Mouse (Mus musculus) ovary, adult 18-20 months (tissue): ENCODE measurements around the gene I830077J02Rik.
A peak's percentile ranks its signal among the peaks of the same experiment; 100 is the strongest.
"Not testable (repeated sequence)": the region's sequence is repeated elsewhere in the genome, so short reads cannot be mapped to it uniquely, and the experiment has no call there.

Source experiments
- DNase-seq: peaks from one replicate; pipeline ENCODE4 v3.0.0; 2022; ENCODE audit warnings: low spot score, mixed read lengths

I830077J02Rik gene

DNA sequence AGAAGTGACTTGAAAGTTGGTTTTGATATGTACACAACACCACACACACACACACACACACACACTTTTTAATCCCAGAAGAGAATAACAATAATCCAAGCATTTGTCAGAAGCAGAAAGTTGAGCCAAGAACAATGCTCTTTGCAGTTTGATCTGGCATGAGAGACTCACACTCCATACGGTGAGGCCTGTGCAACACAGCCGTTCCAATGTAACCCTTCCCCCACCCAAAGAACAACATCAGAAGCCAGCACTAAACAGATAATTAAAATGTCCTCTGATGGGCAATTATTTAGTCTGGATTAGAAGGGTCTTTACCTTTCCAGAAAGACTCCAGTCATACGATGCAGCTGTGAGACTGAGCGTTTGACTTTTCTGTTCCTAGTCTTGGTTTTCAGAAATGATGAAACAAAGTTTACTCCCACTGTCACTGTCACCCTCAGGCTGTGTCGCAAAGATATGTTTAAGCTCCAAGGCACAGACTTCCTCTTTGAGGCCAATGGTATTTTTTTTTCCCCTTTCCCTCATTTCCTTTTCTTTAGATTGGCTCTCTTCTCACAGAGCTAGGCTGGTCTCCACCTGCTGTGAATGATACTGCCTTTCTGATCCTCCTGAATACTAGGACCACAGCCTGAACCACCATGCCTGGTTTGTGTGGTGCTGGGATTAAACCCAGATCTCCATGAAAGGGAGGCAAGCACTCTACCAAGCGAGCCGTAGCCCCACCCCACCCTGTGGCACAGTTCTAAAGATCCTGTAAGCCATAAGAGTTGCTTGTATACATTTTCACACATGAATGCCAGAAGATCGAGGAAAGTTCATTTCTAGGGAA is at the start of gene I830077J02Rik:
I830077J02Rik (minus strand) TSS at position 425 of the 832 bp plus-strand sequence.
- DNase-seq = no peak

DNA sequence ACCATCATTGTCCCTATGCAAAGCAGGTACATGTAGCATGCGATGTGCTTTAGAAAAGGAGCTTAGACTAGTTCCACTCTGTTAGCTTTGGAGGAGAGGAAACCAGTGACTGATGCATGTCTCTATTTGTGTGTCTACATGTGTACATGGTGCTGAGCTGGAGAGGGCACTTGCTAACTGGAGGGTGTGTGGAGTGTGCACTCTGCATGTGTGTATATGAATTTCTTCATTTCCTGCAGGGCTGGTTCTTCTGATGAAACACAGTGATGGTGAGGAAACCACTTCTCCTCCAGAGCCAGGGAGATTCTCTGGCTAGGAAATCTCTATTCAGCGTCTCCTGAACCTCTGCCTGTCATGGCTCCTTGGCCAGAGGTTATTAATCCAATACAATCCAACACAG is 41.7 kb upstream of the I830077J02Rik start:
- DNase-seq = no peak

DNA sequence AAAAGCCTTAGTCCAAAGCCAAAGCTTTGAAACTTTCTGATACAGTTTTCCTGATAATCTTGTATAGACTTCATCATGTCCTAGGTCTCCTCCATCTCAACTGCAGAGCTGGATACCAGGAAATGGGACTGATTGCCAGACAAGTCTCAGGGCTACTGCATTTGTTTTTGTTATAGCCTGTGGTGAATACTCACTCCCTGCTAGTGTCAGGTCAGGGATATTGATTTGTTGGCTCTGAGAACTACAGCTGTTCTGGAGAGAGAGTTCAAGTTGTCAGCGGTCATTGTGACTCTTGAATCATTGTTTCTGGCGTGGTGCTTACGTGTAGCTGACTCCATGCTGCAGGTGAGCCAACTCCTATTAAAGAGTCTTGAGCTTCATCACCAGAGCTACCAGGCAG is 40.9 kb upstream of the I830077J02Rik start, which contains the start of gene Ovgp1:
Ovgp1 (plus strand) TSS at position 301 of the 400 bp plus-strand sequence.
- DNase-seq = no peak

DNA sequence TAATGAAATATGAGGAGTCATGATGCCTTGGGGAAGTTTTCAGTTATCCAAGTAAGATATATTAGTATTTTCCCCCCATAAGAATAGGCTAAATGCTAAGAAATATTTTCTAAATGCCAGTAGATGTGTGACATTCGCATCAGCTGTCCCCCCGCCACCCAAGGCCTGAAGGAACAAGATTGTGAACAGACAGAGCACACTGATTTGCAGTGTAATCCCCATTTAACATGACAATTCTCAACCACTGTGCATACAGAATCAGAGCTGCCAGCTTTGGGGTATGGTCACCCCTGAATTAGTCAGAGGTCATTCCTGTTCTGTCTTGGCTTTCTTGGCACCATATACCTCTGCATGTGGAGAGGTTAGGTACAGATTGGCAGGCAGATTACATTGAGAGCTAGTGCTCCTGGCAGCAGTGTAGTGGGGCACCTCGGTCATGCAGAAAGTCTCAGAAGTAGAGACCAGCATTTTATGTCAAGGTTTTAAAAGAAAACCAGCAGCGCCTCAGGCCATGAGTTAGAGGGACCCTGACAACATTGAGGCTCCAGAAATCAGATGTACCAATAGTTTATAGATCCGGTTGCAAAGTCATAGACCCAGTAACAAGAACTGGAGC is 39.5 kb upstream of the I830077J02Rik start:
- DNase-seq = no peak

DNA sequence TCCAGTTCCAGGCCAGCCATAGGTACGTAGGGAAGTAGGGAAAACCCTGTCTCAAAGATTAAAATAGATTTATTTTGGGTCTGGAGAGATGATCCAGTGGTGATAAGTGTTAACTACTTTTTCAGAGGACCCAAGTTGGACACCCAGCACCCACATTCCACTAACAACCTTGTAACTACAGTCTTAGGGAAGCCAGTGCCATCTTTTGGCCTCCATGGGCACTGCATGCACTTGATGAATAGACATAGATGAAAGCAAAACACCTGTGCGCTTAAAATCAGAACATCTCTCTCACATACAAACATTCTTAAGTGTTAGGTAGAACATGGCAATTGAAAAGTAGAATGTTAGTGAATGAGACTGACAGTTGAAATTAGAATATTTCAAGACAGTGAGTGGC is 28.2 kb upstream of the I830077J02Rik start:
- DNase-seq = no peak

DNA sequence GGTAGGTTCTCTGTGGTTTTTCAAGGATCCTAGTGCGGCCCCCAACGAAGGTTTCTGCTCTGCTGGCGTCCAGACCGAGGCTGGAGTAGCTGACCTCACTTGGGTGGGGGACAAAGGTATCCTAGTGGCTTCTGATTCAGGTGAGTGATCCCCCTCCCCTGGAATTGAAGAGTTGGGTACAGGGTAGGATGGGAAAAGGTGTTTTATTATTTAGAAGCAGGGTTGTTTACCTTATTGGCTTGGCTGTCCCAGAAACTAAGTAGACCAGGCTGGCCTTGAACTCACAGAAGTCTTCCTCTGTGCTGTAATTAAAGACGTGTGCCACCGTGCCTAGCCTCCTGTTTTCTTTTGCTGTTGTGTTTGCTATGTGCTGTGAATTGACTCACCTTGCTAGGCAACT is 27.5 kb upstream of the I830077J02Rik start, which contains the start of gene Atp5f1:
Atp5f1 (minus strand) TSS at position 101 of the 400 bp plus-strand sequence.
- DNase-seq = no peak

DNA sequence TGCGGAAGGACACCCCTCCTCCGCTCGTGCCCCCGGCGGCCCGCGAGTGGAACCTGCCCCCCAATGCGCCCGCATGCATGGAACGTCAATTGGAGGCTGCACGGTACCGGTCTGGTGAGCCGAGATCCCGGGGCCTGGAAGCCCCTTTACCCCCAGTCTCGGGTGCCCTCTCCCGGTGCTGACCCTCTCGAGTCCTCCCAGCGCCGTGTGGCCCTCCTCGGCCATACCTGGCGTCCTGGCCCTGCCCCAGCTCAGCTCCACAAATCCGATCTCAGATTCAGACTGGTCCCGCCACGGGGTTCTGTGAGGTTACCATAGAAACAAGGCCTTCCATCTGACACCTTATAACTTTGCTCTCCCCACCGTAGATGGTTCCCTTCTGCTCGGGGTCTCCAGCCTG is 27.1 kb upstream of the I830077J02Rik start:
- DNase-seq = no peak

DNA sequence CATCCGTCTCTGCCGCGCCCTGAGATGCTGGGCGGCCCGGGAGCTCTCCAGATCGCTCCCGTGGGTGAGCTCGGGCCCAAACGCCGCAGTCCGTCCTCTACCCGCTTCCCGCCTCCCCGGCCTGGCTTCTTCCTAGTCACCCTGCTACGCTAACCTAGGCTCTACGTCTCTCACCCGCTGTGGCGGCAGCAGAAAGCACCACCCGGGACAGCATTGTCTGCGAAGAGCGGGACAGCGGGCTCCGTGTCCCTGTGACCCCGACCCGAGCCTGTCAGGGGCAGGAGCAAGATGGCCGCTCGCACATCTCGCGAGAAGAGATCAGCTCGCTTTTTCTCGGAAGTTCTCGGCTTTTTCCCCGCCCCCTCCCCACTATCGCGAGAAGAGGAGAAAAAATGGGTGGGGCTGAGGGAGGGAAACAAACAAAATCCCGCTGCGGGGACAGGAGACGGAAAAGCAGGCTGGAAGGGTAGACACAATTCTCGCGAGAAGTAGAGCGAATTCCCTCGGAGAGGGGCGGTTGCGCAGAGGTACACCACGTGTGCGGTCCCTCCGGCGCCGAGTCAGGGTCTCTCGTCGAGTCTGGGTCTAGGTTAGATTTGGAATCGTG is 26.6 kb upstream of the I830077J02Rik start, which contains the start of gene Wdr77:
Wdr77 (plus strand) TSS at position 396 of the 607 bp plus-strand sequence.
- peak; percentile 94 for DNase-seq

DNA sequence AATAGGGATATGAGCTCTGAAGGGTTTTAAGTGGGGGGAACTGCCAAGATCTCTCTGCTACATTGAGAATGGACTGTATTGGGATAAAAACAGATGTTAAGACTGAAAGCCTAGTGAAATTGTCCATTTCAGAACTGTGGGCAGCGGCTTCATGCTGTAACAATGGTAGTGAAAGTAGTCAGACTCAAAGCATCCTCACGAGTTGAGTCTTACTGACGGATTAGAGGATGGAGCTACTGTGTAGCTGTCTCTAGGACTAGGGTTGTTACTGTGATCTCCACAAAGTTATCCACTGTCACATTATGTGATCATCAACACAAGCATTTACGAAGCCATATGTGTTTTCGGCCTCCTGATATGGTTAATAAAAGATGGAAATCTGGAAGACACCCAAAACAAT is 25.7 kb upstream of the I830077J02Rik start:
- DNase-seq = no peak

DNA sequence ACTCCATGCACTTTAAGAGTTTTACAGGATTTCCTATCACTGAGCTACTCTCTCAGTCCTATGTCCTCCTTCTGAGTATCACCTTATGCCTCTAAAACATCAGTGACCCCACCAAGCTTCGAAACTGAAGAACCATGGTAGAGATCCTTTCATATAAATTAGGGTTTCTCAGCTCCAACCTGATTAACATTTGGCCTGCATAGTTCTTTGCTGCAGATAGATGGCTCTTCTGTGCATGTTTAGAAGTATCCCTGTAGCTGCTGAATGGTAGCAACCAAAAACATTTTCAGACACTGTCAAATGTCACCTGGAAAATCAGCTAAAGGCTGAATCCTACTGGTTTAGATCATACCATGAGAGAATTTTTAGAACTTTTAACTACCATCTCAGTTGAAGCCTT is 24.8 kb upstream of the I830077J02Rik start:
- DNase-seq = no peak

DNA sequence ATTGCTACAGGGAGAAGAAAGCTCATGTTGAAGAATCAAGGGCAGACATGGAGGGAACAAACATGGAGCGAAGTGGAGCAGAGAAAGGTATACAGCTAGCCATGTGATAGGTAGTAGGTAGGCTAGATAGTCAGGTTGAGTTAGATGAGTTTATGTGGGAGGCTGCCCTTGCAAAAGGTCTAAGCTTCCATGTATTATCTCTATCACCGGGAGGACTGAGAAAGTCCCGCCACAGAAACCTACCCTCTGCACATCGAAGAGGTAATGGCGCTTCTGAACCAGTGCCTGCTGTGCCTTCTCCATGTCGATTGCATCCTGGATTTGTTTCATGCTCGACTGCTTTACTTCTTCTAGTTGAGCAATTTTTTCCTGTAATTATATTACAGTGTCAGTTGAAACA is 18.9 kb upstream of the I830077J02Rik start:
- DNase-seq = no peak

DNA sequence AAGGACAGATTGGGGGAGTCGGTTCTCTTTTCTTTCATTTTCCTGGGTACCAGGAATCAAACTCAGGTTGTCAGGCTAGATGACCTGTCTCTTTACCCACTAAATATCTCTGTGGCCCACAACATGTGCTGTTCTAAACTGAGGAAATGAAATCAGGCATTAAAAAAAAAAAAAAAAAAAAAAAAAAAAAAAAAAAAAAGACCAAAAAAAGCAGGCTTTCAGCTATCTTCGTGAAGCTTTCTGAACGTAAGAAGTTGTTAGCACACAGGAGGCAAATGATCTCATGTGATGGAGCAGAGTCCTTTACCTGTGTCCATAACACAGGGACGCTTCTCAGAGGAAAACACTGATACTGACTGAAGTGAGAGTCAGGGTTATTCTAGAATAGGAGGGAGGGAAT is 3.6 kb upstream of the I830077J02Rik start:
- DNase-seq = no peak

DNA sequence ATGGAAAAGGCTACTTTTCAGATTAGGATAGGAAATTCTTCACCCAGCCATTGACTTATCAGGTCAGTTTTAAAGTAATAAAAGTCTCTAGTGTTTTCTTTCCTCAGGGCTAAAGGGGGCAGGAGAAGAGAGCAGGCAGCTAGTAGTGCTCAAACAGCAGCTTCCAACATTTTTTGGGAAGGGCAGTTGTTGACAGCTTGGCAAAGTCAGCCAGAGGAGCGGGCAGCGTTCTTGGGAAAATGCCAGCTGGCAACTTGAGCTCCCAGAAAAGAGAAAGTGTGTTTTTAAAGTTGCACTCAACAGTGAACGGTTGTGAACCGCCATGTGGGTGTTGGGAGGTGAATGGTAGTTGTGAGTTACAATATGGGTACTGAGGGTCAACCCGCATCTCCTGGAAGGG is 2.6 kb upstream of the I830077J02Rik start:
- peak; percentile 31 for DNase-seq

DNA sequence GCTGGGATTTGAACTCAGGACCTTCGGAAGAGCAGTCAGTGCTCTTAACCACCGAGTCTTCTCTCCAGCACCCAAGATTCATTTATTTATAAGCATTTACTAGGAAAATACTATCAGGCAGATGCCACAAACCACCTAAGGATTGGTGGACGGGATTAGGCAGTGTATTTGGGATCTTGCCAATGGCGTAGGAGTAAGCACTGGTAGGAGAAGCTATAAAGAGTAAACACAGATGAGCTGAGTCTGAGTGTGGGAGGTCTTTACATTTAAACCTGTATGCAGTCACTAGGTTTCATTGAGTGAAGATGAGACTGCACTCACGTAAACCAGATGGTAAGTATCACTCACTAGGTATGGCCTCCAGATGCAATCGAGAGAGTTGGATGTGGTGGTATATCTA is 1.5 kb upstream of the I830077J02Rik start:
- DNase-seq = no peak

DNA sequence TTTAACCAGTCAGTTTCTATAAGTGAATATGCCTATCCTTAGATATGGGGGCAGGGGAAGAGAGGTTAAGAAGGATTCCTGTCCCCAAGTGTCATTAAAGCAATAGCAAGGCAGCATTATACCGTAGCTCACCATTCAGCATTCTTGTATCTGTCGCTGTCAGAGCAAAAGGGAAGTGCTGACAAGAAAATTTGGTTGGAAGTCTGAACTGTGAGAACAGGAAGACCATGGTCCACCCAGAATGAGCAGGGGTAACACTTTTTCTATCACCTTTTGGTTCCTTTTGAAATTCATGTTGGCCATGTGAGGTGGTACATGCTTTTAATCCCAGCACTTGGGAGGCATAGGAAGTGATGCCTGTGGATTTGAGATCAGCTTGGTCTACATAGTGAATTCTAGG is 1.4 kb downstream of the I830077J02Rik start:
- DNase-seq = no peak

DNA sequence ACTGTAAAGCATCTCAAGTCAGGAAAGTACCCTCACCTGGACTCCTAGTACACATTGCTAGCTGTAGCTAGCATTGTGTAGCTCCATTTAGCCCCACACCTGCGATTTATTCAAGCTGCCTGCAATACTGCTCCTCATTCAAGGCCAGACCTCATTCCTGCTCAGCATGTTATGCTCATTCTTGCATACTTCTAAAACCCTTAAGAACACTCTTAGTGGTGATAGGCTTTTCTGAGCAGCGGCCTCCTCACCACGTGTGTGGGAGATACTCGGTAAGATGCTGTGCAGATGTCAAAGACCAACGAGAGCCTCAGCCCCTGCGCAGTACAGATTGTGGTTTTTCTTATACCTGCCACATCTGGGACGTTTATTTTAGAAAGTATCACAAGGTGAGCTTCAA is 2.6 kb downstream of the I830077J02Rik start:
- DNase-seq = no peak

DNA sequence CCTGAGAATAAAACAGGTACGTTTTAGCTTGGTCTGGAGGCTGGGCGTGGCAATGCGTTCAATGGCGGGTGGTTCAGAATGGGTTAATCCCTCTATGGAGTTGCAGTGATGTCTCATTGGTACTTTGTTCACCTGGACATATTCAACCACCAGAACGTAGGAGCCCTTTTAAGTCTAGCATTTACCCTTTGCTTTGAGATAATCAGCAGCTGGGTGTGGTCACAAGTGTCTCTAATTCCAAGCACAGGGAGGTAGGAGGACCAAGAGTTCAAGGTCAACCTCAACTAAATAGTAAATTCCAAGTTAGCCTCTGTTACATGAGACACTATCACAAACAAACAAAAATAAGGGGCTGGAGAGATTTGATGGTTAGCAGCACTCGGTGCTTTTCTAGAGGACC is 3.7 kb downstream of the I830077J02Rik start:
- no peak for DNase-seq

DNA sequence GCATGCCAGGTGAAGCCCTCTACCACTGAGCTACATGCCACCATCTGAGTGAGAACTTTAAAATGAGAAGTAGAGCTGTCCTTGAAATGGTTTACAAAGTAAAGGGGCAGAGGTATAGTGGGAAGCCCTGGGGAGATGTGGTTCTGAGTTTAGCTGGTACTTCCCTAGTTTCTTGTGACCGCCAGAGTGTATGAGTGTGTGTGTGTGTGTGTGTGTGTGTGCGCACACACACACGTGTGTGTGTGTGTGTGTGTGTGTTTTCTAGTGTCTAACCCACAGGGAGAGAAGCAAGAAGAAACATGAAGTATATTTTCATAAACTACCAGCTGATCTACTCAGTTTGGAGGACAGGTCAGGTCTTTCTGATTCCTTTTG is 4.3 kb downstream of the I830077J02Rik start:
- no peak for DNase-seq

DNA sequence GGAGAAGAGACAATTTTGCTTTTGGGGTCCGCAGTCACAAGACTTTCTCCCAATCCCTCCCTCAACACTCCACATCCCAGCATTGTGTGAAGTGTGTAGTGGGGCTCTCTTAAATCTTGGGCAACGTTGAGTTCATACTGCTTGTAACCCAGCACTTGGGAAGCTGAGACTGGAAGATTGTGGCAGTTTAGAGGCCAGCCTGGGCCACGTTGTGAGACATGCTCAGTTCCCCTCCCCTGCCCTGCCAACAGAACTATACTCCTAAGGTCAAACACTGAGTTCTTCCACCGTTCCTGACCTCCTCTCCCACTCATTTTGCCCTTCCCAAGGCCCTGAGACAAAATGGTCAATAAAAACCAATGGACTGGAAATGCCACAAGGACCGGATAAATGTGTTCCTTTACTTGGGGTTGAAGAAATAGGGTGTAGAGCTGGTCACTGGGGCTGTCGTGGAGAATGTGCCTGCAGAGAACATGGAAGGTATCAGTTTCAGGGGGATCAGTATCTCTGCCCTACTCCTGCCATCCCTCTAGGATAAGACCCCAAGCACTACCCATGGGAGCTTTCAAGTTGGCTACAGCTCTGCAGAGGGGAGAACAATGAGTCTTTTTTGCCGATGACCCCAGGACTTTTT is 4.8 kb downstream of the I830077J02Rik start:
- DNase-seq = no peak

DNA sequence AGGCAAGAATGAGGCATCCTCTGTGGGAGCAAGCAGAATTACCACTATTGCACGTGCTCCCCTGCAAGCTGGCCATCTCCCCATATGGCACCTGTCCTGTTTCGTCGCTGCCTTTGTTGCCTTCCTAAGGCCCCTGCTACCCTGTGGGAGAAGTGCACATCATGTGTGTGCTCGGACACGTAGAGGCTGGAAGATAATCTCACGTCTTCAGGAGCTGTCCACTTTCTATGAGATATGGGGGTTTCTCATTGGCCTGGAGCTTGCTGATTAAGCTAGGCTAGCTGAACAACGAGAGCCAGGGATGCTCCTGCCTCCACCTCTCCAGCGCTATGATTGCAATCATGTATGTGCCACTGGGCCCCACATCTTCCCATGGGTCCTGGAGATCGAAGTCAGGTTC is 7.8 kb downstream of the I830077J02Rik start:
- no peak for DNase-seq

DNA sequence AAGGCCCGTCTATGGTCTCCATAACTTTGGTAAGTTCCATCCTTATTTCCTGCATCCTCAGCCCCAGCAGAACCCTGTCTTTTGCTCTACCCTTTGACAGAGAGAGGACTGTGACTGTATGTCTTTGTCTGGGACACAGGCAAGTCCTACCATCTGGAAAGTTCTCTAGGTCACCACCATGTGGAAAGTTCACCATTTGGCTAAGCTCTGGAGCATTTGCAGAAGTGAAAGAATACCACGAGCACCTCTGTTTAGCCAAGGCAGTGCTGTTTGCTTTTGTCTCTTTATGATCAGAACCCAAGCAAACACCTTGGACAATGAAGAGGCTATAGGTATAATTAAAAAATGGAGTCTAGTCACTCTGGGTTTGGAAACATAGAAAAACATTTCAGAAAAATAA is 10.5 kb downstream of the I830077J02Rik start:
- DNase-seq = no peak

DNA sequence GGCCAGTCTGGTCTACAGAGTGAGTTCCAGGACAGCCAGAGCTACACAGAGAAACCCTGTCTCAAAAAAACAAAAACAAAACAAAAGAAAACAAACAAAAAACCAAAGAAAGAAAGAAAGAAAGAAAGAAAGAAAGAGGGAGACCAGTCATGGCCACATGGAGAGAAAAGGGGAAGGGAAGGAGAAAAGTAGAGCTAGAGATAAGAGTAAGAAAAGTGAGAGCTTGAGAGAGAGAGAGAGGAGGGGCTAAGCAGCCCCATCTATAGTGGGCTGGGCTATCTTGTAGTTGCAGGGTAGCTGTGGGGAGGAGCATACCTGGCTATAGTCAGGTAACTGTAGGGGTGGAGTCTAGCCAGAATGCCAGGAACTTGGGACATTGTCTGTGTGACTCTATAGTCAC is 11.7 kb downstream of the I830077J02Rik start:
- not testable (repeated sequence) for DNase-seq

DNA sequence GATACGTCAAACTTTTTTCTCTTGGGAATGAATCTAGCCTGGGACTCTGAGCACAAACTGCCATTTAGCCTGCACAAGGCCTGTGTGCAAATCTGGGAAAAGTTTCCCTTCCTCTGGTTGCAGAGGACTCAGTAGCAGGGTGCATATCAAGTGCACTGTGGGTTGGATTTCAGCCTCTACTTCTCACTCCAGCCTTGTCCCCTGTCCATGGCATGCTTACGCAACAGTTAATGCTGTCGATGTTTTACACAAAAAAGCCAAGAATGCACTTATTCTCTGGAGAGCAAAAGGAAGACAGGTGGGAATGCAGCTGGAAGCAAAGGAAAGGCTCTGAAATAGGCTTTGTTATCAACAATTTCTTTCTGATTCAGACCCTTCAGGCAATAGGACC is 14.1 kb downstream of the I830077J02Rik start:
- no peak for DNase-seq
